Mouse (Mus musculus): ENCODE results near the gene Ces1d.
"Not testable (repeated sequence)": the region's sequence is repeated elsewhere in the genome, so short reads cannot be mapped to it uniquely, and the experiment has no call there.

GRCm38 (mm10) chr8:93199146-93199545 lies 1.5 kb upstream of the Ces1d start:
- not testable (repeated sequence) for TF ChIP-seq CTCF (IDR thresholded peaks at IDR 0.05; ENCODE audit: control insufficient read depth, insufficient read depth, low read length); POLR2A (IDR thresholded peaks at IDR 0.05; ENCODE audit: borderline replicate concordance, control insufficient read depth, low read depth, low read length)

Measured in bone marrow, adult 2 months (tissue).